In genomic region chr10:67099183-67099929, GRCm38 (mm10) we compare ENCODE assay signal across 9 mouse cellular contexts. TPM values are rescaled to one million over a fixed set of nuclear protein-coding genes. Genes with fewer than 3 reads are reported as not detected.
DNase-seq lines count a peak whose midpoint lies in the region; ATAC-seq lines count a peak whose summit lies in the region.
"Had no signal": no experiment of that assay in that cellular context is flagged by ENCODE, and none has a peak within 500 bp of the region (broad histone marks: within the 10 kb centered on the region; RNA-seq: fewer than 3 reads in every experiment).

No protein-coding gene starts in this region.

- no peak for DNase-seq in heart, postnatal 14 days
- DNase-seq in neural tube, embryonic 11.5 days (ENCODE audit: low spot score), result no peak
- no peak for DNase-seq in neural tube, embryonic 10.5 days (ENCODE audit: extremely low spot score, low spot score)
- DNase-seq in midbrain, embryonic 10.5 days (ENCODE audit: low spot score), result no peak
- no peak for DNase-seq in B cell, adult 2 months
- no peak for DNase-seq in MN1 (ENCODE audit: low spot score)
- DNase-seq in gastrocnemius, adult 8-10 months (ENCODE audit: low spot score in 2 of 2), result no peak

- H3K27me3 ChIP-seq in heart, embryonic 14.5 days (ENCODE audit: control insufficient read depth, insufficient read depth, low read length), result no peaks in the 10 kb centered on the region
- H3K27me3 ChIP-seq in neural tube, embryonic 11.5 days (ENCODE audit: control insufficient read depth, insufficient read depth, low read length), result no peaks in the 10 kb centered on the region
- no peaks in the 10 kb centered on the region for H3K27me3 ChIP-seq in midbrain, embryonic 10.5 days (ENCODE audit: low read depth, poor library complexity, severe bottlenecking)

- WGBS in heart, embryonic 14.5 days, result 38% methylated on average over 13 of the region's 13 CpGs
- 43% methylated on average over 13 of the region's 13 CpGs for whole genome bisulfite sequencing in neural tube, embryonic 11.5 days
- WGBS in midbrain, embryonic 10.5 days, result 64% methylated on average over 13 of the region's 13 CpGs

- H3K4me3 ChIP-seq in heart, embryonic 14.5 days (ENCODE audit: control insufficient read depth in 1 of 2, insufficient read depth in 1 of 2, low read depth in 1 of 2, low read length in 2 of 2), result peak overlapping the region; percentile 11 to 90; a peak in 3 of 4 replicates
- H3K4me3 ChIP-seq in neural tube, embryonic 11.5 days (ENCODE audit: low read depth, low read length), result no peak overlapping the region
- H3K4me3 ChIP-seq in midbrain, embryonic 10.5 days, result peak overlapping the region; percentile 89

- intact Hi-C loops in heart, postnatal 14 days (cut with DNase I), result no loop called here

- 0 out of 2 replicates have a peak, but pooled peaks cover 4% of the 10 kb centered on the region for H3K36me3 ChIP-seq in heart, embryonic 14.5 days (ENCODE audit: control insufficient read depth, insufficient read depth, low read length)
- H3K36me3 ChIP-seq in neural tube, embryonic 11.5 days (ENCODE audit: control insufficient read depth, insufficient read depth, low read length), result no peaks in the 10 kb centered on the region
- H3K36me3 ChIP-seq in midbrain, embryonic 10.5 days, result 0 out of 2 replicates have a peak, but pooled peaks cover 4% of the 10 kb centered on the region

- H3K9me3 ChIP-seq in heart, embryonic 14.5 days (ENCODE audit: control insufficient read depth, low read length), result no peaks in the 10 kb centered on the region
- no peaks in the 10 kb centered on the region for H3K9me3 ChIP-seq in neural tube, embryonic 11.5 days (ENCODE audit: control insufficient read depth, low read length)
- no peaks in the 10 kb centered on the region for H3K9me3 ChIP-seq in midbrain, embryonic 10.5 days (replicated peaks)

- peak overlapping the region; percentile 72 for H3K4me2 ChIP-seq in heart, embryonic 14.5 days (ENCODE audit: low read length)
- H3K4me2 ChIP-seq in neural tube, embryonic 11.5 days (ENCODE audit: low read depth), result peak overlapping the region; percentile 71

- peak overlapping the region; percentile 99 for H3K9ac ChIP-seq in heart, embryonic 14.5 days (ENCODE audit: low read length)
- H3K9ac ChIP-seq in neural tube, embryonic 11.5 days (ENCODE audit: low read length), result no peak overlapping the region

- peak overlapping the region; percentile 27 to 99; a peak in 1 of 4 replicates for H3K27ac ChIP-seq in heart, embryonic 14.5 days (replicated peaks in 1 of 2; ENCODE audit: control insufficient read depth in 1 of 2, insufficient read depth in 1 of 2, low read depth in 2 of 2, low read length in 2 of 2)
- H3K27ac ChIP-seq in neural tube, embryonic 11.5 days (ENCODE audit: low read depth, low read length), result no peak overlapping the region
- H3K27ac ChIP-seq in midbrain, embryonic 10.5 days (replicated peaks), result no peak overlapping the region

- H3K4me1 ChIP-seq in heart, embryonic 14.5 days (ENCODE audit: control insufficient read depth in 2 of 2, insufficient read depth in 2 of 2, low read length in 2 of 2), result peaks cover 36 to 69% of the 10 kb centered on the region in 2 experiments
- H3K4me1 ChIP-seq in neural tube, embryonic 11.5 days (ENCODE audit: control insufficient read depth, insufficient read depth, low read length), result peaks cover 41% of the 10 kb centered on the region
- H3K4me1 ChIP-seq in midbrain, embryonic 10.5 days, result peaks cover 73% of the 10 kb centered on the region

- ATAC-seq in heart, embryonic 14.5 days (ENCODE audit: insufficient number of reproducible peaks, insufficient read depth, low FRiP score, low read depth), result no peak
- ATAC-seq in neural tube, embryonic 11.5 days (ENCODE audit: insufficient read depth, low FRiP score, low TSS enrichment), result no peak

RNA-seq across cellular contexts. Expression of gene Reep3, which starts 2.6 kb away (rescaled TPM):
- 28.7 and 31.5 TPM in 2 replicates for polyA plus RNA-seq in heart, embryonic 14.5 days (2014; fragmentation: Nextera tagmentation; extraction: Ambion mirVana)
- total RNA-seq in heart, postnatal 14 days (2021), result 10 to 100 TPM; 28.4 to 31.5 TPM
- polyA plus RNA-seq in neural tube, embryonic 11.5 days (2014; fragmentation: Nextera tagmentation; extraction: Ambion mirVana), result 40.6 and 42.1 TPM in 2 replicates
- polyA plus RNA-seq in midbrain, embryonic 10.5 days (2016; fragmentation: Nextera tagmentation; extraction: Ambion mirVana), result 31.7 and 36.7 TPM in 2 replicates
- 1 to 10 TPM; 7.6 to 9.3 (median 9.0) TPM for total RNA-seq in gastrocnemius, adult 8-10 months (2022)
- total RNA-seq: MEL had no signal

RNA-seq across cellular contexts. Expression of gene Jmjd1c, which starts 3.4 kb away (rescaled TPM):
- 42.4 and 43.4 TPM in 2 replicates for polyA plus RNA-seq in heart, embryonic 14.5 days (2014; fragmentation: Nextera tagmentation; extraction: Ambion mirVana)
- 10 to 100 TPM; 46.4 to 46.8 TPM for total RNA-seq in heart, postnatal 14 days (2021)
- polyA plus RNA-seq in neural tube, embryonic 11.5 days (2014; fragmentation: Nextera tagmentation; extraction: Ambion mirVana), result 47.6 and 52.2 TPM in 2 replicates
- 27.1 and 28.4 TPM in 2 replicates for polyA plus RNA-seq in midbrain, embryonic 10.5 days (2016; fragmentation: Nextera tagmentation; extraction: Ambion mirVana)
- total RNA-seq in gastrocnemius, adult 8-10 months (2022), result 10 to 100 TPM; 22.0 to 26.9 (median 22.7) TPM

Comparison
In these comparisons a context has a peak if more than half of its experiments do, and no peak if none do; other contexts are left out.
1. H3K27ac ChIP-seq: peak in heart, embryonic 14.5 days (2 of 2); none in neural tube, embryonic 11.5 days (single experiment) and midbrain, embryonic 10.5 days (single experiment).